Mouse (Mus musculus): ENCODE data around the gene Taf11. TPM values are rescaled to one million over a fixed set of nuclear protein-coding genes. Genes with fewer than 3 reads are reported as not detected.

The Taf11 gene
- polyA plus RNA-seq (2012; ENCODE audit: insufficient read depth, insufficient read length, missing spikeins), result 22.7 and 28.8 TPM in 2 replicates

DNA sequence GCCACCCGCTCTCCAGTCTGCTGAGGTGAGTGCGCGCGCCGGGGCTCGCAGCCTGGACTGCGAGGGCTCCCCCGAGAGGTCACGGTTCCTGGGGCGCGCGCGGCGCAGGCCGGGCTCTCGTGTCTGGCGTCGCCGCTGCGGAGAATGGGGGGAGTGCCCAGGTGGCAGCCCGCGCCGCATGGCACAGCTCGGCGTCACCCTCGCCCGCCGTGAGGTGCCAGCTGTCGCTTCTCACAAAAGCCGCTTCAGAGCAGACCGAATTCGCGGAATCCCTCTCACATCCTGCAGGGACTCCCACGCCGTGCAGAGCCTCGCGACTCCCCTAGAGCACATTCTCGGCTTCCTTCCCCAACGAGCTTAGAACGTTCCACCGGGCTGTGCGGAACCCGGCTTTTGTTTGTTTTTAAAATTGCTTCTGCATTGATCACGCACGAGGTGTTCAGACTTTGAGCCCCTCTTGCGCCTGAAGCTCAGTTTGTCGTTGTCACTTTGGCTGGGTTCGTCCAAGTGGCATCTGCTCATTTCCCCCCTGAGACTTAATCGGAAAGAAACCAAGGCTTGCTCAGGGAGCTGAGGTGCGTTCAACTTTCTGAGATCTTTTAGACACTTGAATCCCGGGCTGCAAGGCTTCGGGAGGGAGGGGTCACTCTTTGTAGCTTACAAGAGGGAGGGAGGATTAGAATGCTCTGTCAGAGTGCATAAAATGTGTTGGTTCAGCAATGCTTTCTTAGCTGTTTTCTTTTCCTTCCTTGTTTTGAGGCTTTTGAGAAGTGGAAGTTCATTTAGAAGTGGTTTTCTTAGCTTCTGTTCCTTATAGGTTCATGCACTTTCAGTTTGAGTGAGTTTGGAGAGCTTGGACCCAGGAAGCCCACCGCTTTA, at the start of gene Taf11:
Gene Taf11 (minus strand): TSS at position 223 of the 879 bp plus-strand sequence.
- Histone ChIP-seq H3K4me3 (ENCODE audit: insufficient read depth, low read depth, low read length) (peak within 1 kb of the TSS; percentile 99), H3K27ac (replicated peaks; ENCODE audit: low read depth, low read length) (peak within 1 kb of the TSS; percentile 70), H3K4me1 (ENCODE audit: control insufficient read depth, insufficient read depth, insufficient read length, low read length) (peaks cover 3% of the 10 kb centered on the region; the same call in 1 of the 2 replicates)

- Histone ChIP-seq H3K4me1 (ENCODE audit: control insufficient read depth, insufficient read depth, insufficient read length, low read length) (peaks cover 7% of the 10 kb centered on the region; the same call in 1 of the 2 replicates), H3K4me3 (ENCODE audit: insufficient read depth, low read depth, low read length) (no peak overlapping the region), H3K27ac (replicated peaks; ENCODE audit: low read depth, low read length) (no peak overlapping the region)
These were observed 48.0 kb upstream of the Taf11 start for GRCm38 (mm10) chr17:27957649-27958048.

GRCm38 (mm10) chr17:27954629-27955402, 45.2 kb upstream of the Taf11 start:
- peaks cover 7% of the 10 kb centered on the region; the same call in 1 of the 2 replicates for H3K4me1 ChIP-seq (ENCODE audit: control insufficient read depth, insufficient read depth, insufficient read length, low read length)
- no peak overlapping the region for H3K27ac ChIP-seq (replicated peaks; ENCODE audit: low read depth, low read length)
- no peak overlapping the region for H3K4me3 ChIP-seq (ENCODE audit: insufficient read depth, low read depth, low read length)

- no peak overlapping the region for H3K4me3 ChIP-seq (ENCODE audit: insufficient read depth, low read depth, low read length)
- H3K27ac ChIP-seq (replicated peaks; ENCODE audit: low read depth, low read length), result no peak overlapping the region
- H3K4me1 ChIP-seq (ENCODE audit: control insufficient read depth, insufficient read depth, insufficient read length, low read length), result peaks cover 7% of the 10 kb centered on the region; the same call in 1 of the 2 replicates
These were observed 43.5 kb upstream of the Taf11 start for GRCm38 (mm10) chr17:27953136-27953535.

DNA sequence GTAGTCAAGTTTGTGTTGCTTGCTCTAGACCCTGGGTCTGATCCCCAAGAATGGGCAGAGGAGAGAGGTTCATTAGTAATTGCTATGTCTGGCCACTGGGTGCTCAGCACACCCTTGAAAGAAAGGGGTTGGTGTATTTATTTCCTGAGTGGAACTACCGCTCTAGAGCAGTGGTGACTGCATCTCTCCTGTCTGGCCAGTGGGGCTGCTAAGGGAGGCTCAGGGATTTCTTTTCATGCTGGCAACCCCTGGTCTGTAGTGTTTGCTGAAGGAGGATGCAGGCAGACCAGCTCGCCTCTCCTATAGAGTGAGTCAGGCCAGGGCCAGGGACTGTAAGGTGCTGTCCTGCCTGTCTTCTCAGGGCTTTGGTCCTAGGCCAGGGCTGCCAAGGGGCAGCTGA, 37.5 kb upstream of the Taf11 start:
- no peak overlapping the region for H3K4me3 ChIP-seq (ENCODE audit: insufficient read depth, low read depth, low read length)
- no peak overlapping the region for H3K27ac ChIP-seq (replicated peaks; ENCODE audit: low read depth, low read length)

GRCm38 (mm10) chr17:27946371-27946770, 36.7 kb upstream of the Taf11 start:
- Histone ChIP-seq H3K4me3 (ENCODE audit: insufficient read depth, low read depth, low read length) (no peak overlapping the region), H3K4me1 (ENCODE audit: control insufficient read depth, insufficient read depth, insufficient read length, low read length) (peaks cover 18% of the 10 kb centered on the region), H3K27ac (replicated peaks; ENCODE audit: low read depth, low read length) (no peak overlapping the region)

More for the DNA sequence above, 37.5 kb upstream of the Taf11 start:
- H3K4me1 ChIP-seq (ENCODE audit: control insufficient read depth, insufficient read depth, insufficient read length, low read length), result peaks cover 14% of the 10 kb centered on the region

GRCm38 (mm10) chr17:27945546-27946216, 36.0 kb upstream of the Taf11 start:
- H3K4me1 ChIP-seq (ENCODE audit: control insufficient read depth, insufficient read depth, insufficient read length, low read length), result peaks cover 22% of the 10 kb centered on the region
- H3K27ac ChIP-seq (replicated peaks; ENCODE audit: low read depth, low read length), result no peak overlapping the region
- no peak overlapping the region for H3K4me3 ChIP-seq (ENCODE audit: insufficient read depth, low read depth, low read length)

GRCm38 (mm10) chr17:27942131-27942530, 32.5 kb upstream of the Taf11 start:
- no peak overlapping the region for H3K4me3 ChIP-seq (ENCODE audit: insufficient read depth, low read depth, low read length)
- H3K27ac ChIP-seq (replicated peaks; ENCODE audit: low read depth, low read length), result no peak overlapping the region
- peaks cover 44% of the 10 kb centered on the region for H3K4me1 ChIP-seq (ENCODE audit: control insufficient read depth, insufficient read depth, insufficient read length, low read length)

GRCm38 (mm10) chr17:27941698-27942097, 32.1 kb upstream of the Taf11 start:
- Histone ChIP-seq H3K4me3 (ENCODE audit: insufficient read depth, low read depth, low read length) (no peak overlapping the region), H3K27ac (replicated peaks; ENCODE audit: low read depth, low read length) (no peak overlapping the region), H3K4me1 (ENCODE audit: control insufficient read depth, insufficient read depth, insufficient read length, low read length) (peaks cover 46% of the 10 kb centered on the region)

DNA sequence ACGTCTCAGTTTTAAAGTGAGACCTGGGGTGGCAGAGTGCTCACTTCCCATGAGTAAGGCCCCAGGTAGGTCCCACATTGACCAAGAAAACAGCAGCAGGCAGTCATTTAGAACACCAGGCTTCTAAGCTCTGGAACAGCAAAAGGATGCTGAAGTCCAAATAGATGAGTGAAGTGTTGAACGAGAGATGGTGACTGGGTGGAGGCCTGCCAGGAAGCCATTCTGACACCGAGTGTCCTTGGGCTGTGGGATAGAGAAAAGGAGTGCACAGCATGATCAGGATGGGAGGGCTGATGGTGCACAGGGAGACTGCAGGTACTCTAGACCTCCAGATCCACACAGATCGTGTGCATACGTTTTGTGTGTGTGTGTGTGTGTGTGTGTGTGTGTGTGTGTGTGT, 31.5 kb upstream of the Taf11 start:
- H3K27ac ChIP-seq (replicated peaks; ENCODE audit: low read depth, low read length), result no peak overlapping the region
- peaks cover 46% of the 10 kb centered on the region for H3K4me1 ChIP-seq (ENCODE audit: control insufficient read depth, insufficient read depth, insufficient read length, low read length)

GRCm38 (mm10) chr17:27940352-27940751, 30.7 kb upstream of the Taf11 start:
- H3K27ac ChIP-seq (replicated peaks; ENCODE audit: low read depth, low read length), result no peak overlapping the region
- peaks cover 41% of the 10 kb centered on the region for H3K4me1 ChIP-seq (ENCODE audit: control insufficient read depth, insufficient read depth, insufficient read length, low read length)

More for the DNA sequence above, 31.5 kb upstream of the Taf11 start:
- H3K4me3 ChIP-seq (ENCODE audit: insufficient read depth, low read depth, low read length), result no peak overlapping the region

DNA sequence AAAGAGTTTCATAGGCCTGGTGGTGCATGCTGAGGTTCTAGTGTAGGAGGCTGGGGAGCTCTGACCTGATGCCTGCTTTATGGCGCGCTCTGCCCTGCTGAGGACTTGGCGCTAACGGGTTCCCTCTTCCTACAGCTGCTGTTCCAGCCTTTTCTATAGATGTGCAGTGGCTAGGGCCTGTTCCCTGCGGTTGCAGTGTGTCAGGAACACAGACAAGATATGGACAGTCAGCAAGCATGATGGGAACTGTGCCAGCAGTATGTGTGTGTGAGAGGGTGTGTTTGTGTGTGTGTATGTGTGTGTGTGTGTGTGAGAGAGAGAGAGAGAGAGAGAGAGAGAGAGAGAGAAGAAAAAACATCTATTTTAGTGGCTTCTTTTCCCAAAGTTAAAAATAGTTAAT, 29.4 kb upstream of the Taf11 start:
- H3K4me3 ChIP-seq (ENCODE audit: insufficient read depth, low read depth, low read length), result no peak overlapping the region
- H3K4me1 ChIP-seq (ENCODE audit: control insufficient read depth, insufficient read depth, insufficient read length, low read length), result peaks cover 49% of the 10 kb centered on the region
- H3K27ac ChIP-seq (replicated peaks; ENCODE audit: low read depth, low read length), result 0 out of 2 replicates have a peak overlapping the region, but pooled peaks have one; percentile 16

More at GRCm38 (mm10) chr17:27940352-27940751, 30.7 kb upstream of the Taf11 start:
- H3K4me3 ChIP-seq (ENCODE audit: insufficient read depth, low read depth, low read length), result no peak overlapping the region

- peak overlapping the region; percentile 70 for H3K27ac ChIP-seq (replicated peaks; ENCODE audit: low read depth, low read length)
- no peak overlapping the region for H3K4me3 ChIP-seq (ENCODE audit: insufficient read depth, low read depth, low read length)
- H3K4me1 ChIP-seq (ENCODE audit: control insufficient read depth, insufficient read depth, insufficient read length, low read length), result peaks cover 55% of the 10 kb centered on the region
These were observed 28.6 kb upstream of the Taf11 start for GRCm38 (mm10) chr17:27938121-27938754.

GRCm38 (mm10) chr17:27937054-27937615, 27.5 kb upstream of the Taf11 start:
- peaks cover 56% of the 10 kb centered on the region for H3K4me1 ChIP-seq (ENCODE audit: control insufficient read depth, insufficient read depth, insufficient read length, low read length)
- 0 out of 2 replicates have a peak overlapping the region, but pooled peaks have one; percentile 70 for H3K27ac ChIP-seq (replicated peaks; ENCODE audit: low read depth, low read length)

More at GRCm38 (mm10) chr17:27937054-27937615, 27.5 kb upstream of the Taf11 start:
- H3K4me3 ChIP-seq (ENCODE audit: insufficient read depth, low read depth, low read length), result no peak overlapping the region
